Comparison of ENCODE assay signal across 11 mouse cellular contexts in the genomic region with DNA sequence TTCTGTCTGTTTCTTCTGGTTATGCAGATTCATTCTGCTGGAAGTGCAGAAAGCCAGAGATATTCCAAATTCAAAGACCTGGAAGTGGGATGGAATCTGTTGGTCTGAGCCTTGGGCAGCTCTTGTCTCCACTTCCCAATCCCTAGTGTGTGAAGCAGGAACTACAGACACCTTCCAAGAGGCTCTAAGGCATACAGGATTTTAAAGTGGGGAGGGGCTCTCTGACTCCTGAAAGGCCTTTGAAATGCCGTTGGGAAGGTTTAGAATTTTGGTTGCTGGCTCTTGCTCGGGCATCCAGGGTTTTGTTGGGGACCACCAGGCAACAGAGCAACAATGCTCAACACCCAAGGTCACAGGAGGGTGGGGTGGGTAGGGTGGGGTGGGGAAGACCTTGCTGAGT.
"Had no signal": no experiment of that assay in that cellular context is flagged by ENCODE, and none has a peak within 500 bp of the region (broad histone marks: within the 10 kb centered on the region; RNA-seq: fewer than 3 reads in every experiment).

No protein-coding gene starts in this region.

- H3K9ac ChIP-seq: limb, embryonic 12.5 days; lung, embryonic 15.5 days; midbrain, embryonic 13.5 days; stomach, embryonic 15.5 days had no signal

- H3K27ac ChIP-seq: kidney, postnatal 0 days; limb, embryonic 12.5 days; lung, embryonic 15.5 days; stomach, embryonic 15.5 days had no signal

- DNase-seq: lung, postnatal 14 days; retina, postnatal 1 day; right cerebral cortex, postnatal 4 days; spleen, adult 18-20 months; thymus, adult 2 months; thymus, postnatal 25 days had no signal

- H3K4me2 ChIP-seq: limb, embryonic 12.5 days; lung, embryonic 15.5 days; midbrain, embryonic 13.5 days; stomach, embryonic 15.5 days had no signal

- H3K9me3 ChIP-seq: limb, embryonic 12.5 days; lung, embryonic 15.5 days; midbrain, embryonic 13.5 days; stomach, embryonic 15.5 days had no signal

- H3K4me1 ChIP-seq: lung, embryonic 15.5 days had no signal

- H3K36me3 ChIP-seq: limb, embryonic 12.5 days; lung, embryonic 15.5 days; midbrain, embryonic 13.5 days; stomach, embryonic 15.5 days had no signal

- H3K4me3 ChIP-seq: limb, embryonic 12.5 days; lung, embryonic 15.5 days; midbrain, embryonic 13.5 days; stomach, embryonic 15.5 days had no signal

- H3K27me3 ChIP-seq: lung, embryonic 15.5 days; midbrain, embryonic 13.5 days; stomach, embryonic 15.5 days had no signal

- ATAC-seq: midbrain, embryonic 13.5 days had no signal
